Mouse (Mus musculus): ENCODE data around the gene Dock4. TPM values are rescaled to one million over a fixed set of nuclear protein-coding genes. Genes with fewer than 3 reads are reported as not detected.

Dock4 gene
- 4.1 TPM for total RNA-seq (2023)

DNA sequence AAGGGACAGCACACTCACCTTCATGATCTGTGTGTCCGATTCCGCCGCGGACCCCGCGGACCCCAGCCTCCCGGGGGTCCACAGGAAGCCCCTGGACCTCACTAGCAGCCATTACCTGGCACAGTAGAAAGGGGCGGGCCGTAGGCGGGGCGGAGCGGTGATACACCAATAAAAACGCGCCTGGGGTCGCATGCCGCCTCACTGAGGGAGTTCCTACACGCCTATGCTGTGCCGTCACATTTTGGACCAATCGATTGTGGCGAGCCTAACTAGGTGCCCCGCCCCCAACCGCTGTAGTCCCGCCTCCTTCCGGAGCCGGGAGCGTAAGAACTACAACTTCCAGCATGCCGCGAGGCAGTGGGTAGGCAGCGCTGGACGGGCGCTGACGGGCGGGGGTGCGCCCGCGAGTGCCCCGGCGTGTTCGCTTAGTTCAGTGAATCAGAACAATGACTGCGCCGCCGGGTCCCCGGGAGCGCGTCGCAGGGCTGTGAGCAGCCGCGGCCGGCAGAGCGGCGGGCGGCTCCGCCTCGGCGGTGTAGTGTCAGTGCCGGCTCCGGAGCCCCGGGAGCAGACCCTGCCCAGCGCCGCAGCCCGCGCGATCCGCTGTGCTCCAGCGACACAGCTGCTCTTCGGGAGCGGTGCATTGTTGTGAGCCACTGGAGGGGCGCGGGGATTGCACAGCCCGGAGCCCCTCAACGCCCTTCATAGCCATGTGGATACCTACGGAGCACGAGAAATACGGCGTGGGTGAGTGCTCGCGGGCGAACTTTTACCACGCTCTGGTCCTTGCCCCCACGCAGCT, at the start of gene Dock4, which contains the start of gene Zfp277:
Gene Dock4 (plus strand): TSS at position 305 of the 802 bp plus-strand sequence.
Gene Zfp277 (minus strand): TSS at position 255 of the 802 bp plus-strand sequence.

Other genes with a start within 250 kb of the Dock4 start
- 0.91 TPM for gene Lsmem1, start 246.5 kb upstream of the Dock4 start, total RNA-seq (2023)
- gene Ifrd1, start 197.4 kb upstream of the Dock4 start, total RNA-seq (2023) = 395 TPM
- 25.9 TPM for gene Zfp277, start 50 bp upstream of the Dock4 start, total RNA-seq (2023)